Mouse (Mus musculus): ENCODE data around the gene Otop2. TPM values are rescaled to one million over a fixed set of nuclear protein-coding genes. Genes with fewer than 3 reads are reported as not detected.

Otop2 gene
- polyA plus RNA-seq, 1 experiment = not detected

DNA sequence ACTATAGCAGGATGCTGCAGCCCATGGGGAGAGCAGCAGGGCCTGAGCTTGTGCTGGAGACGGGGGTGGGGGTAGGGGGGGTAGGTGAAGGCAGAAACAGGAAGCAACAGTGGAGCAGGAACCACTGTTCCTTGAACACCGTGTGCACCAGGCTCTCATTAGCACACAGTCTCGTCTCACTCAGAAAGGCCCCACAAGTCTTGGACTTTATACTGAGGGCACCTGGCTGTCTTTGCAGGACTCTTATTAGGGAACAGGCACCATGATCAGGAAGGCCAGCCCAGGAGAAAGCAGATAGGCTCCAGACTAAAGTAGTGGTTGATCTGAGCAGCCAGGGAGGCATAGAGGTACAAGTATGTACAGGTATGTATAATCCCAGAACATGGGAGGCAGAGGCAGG is 30.4 kb downstream of the Otop2 start:
- no peak overlapping the region for H3K27ac ChIP-seq (ENCODE audit: insufficient read depth, low read length)

DNA sequence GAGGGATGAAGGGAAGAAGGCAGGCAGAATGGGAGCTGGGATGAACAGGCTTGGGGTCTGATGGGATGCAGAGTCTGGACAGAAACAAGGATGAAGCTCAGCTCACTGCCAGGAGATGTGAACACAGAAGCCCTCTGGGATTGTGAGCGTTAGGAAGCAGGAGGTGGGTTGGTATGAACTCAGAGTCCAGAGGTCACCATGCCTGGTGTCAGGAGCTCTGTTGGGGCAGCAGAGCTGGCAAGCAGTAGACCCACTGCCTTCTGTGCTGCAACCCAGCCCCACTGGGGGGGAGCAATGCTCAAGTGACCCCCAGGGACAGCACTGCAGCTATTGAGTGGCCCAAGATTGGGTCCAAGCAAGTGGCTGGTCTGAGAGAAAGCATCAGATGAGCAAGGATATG is 30.9 kb downstream of the Otop2 start:
- Histone ChIP-seq H3K4me3 (ENCODE audit: insufficient read depth, low read length) (no peak overlapping the region), H3K4me1 (ENCODE audit: control insufficient read depth, insufficient read depth, low read length) (no peaks in the 10 kb centered on the region), H3K27ac (ENCODE audit: insufficient read depth, low read length) (no peak overlapping the region)
- TF ChIP-seq CTCF (IDR thresholded peaks at IDR 0.05; ENCODE audit: borderline replicate concordance, insufficient read depth, low read length) (no peak), POLR2A (IDR thresholded peaks at IDR 0.05; ENCODE audit: low read depth, low read length) (no peak)

More for the DNA sequence above, 30.4 kb downstream of the Otop2 start:
- Histone ChIP-seq H3K4me3 (ENCODE audit: insufficient read depth, low read length) (no peak overlapping the region), H3K4me1 (ENCODE audit: control insufficient read depth, insufficient read depth, low read length) (no peaks in the 10 kb centered on the region)
- TF ChIP-seq CTCF (IDR thresholded peaks at IDR 0.05; ENCODE audit: borderline replicate concordance, insufficient read depth, low read length) = no peak
- TF ChIP-seq POLR2A (IDR thresholded peaks at IDR 0.05; ENCODE audit: low read depth, low read length) = no peak

DNA sequence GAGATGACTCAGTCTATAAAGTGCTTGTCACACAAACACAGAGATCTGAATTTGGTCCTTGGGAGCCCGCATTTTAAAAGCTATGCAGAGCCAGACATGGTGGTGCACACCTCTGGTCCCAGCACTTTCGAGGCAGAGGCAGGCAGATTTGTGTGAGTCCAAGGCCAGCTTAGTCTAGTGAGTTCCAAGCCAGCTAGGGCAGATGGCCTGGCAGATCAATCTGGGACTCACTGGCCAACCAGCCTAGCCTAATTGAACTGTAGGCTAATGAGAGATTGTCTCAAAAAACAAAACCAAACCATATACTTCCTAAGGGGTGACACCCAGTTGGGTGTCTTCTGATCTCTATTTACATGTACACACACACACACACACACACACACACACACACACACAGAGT is 34.3 kb downstream of the Otop2 start:
- H3K4me3 ChIP-seq (ENCODE audit: insufficient read depth, low read length) = no peak overlapping the region
- no peaks in the 10 kb centered on the region for H3K4me1 ChIP-seq (ENCODE audit: control insufficient read depth, insufficient read depth, low read length)
- no peak for TF ChIP-seq CTCF (IDR thresholded peaks at IDR 0.05; ENCODE audit: borderline replicate concordance, insufficient read depth, low read length)
- no peak for TF ChIP-seq POLR2A (IDR thresholded peaks at IDR 0.05; ENCODE audit: low read depth, low read length)
- H3K27ac ChIP-seq (ENCODE audit: insufficient read depth, low read length) = no peak overlapping the region

DNA sequence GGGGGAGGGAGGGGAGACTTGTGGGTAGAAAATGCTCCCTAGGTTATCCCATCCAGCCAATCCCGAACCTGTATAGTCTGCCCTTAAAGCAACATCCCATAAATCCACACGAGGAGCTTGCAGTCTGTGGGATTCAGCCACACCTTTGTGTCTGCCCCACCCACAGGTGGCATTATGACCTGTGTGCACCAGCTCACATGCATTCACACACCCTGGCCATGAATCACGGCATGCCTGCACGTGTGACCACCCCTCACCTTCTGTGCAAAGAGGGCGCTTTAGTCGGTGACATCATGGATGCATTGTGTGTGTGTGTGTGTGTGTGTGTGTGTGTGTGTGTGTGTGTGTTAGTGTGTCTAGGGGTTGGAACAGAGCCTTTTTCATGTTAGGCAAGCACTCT is 34.9 kb downstream of the Otop2 start:
- Histone ChIP-seq H3K4me3 (ENCODE audit: insufficient read depth, low read length) (no peak overlapping the region), H3K27ac (ENCODE audit: insufficient read depth, low read length) (no peak overlapping the region), H3K4me1 (ENCODE audit: control insufficient read depth, insufficient read depth, low read length) (no peaks in the 10 kb centered on the region)
- TF ChIP-seq CTCF (IDR thresholded peaks at IDR 0.05; ENCODE audit: borderline replicate concordance, insufficient read depth, low read length) = no peak
- no peak for TF ChIP-seq POLR2A (IDR thresholded peaks at IDR 0.05; ENCODE audit: low read depth, low read length)

DNA sequence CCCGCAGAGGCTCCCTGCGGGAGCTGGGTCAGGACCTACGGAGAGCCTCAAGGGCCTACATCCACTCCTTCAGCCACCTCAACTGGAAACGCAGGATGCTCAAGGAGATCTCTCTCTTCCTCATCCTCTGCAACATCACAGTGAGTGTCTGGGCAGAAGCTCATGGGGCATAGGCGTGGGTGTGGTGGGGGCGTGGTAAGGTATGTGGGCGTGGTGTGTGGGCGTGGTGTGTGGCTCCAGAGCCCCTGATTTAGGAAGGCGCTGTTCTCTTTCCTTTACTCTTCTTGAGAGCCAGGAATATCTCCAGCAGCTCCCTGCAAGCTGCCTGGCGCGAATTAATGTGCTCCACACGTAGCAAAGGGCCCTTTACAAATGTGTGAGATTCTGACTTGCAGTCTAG is 38.0 kb downstream of the Otop2 start:
- TF ChIP-seq POLR2A (IDR thresholded peaks at IDR 0.05; ENCODE audit: low read depth, low read length) (no peak), CTCF (IDR thresholded peaks at IDR 0.05; ENCODE audit: borderline replicate concordance, insufficient read depth, low read length) (no peak)
- H3K4me3 ChIP-seq (ENCODE audit: insufficient read depth, low read length) = no peak overlapping the region
- no peaks in the 10 kb centered on the region for H3K4me1 ChIP-seq (ENCODE audit: control insufficient read depth, insufficient read depth, low read length)
- H3K27ac ChIP-seq (ENCODE audit: insufficient read depth, low read length) = no peak overlapping the region

DNA sequence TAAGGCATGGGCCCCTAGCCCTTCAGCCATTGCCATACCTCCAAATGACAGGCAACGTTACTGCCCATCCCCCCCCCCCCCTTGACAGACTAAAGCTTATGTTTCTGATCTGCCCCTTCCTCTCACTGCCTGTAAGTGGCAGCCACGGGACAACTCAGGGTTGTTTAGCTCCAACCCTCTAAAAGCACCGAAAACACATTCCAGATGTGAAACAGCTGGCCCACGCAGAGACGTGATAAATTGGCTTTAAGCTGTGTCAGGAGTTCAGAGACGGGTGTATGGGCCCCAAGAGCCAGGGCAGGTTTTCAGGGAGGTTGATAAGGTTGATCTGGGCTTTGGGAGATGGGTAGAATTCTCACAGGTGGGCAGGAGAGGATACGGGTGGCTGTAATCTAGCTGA is 38.6 kb downstream of the Otop2 start:
- H3K27ac ChIP-seq (ENCODE audit: insufficient read depth, low read length) = no peak overlapping the region
- TF ChIP-seq CTCF (IDR thresholded peaks at IDR 0.05; ENCODE audit: borderline replicate concordance, insufficient read depth, low read length) = no peak
- H3K4me3 ChIP-seq (ENCODE audit: insufficient read depth, low read length) = no peak overlapping the region
- no peaks in the 10 kb centered on the region for H3K4me1 ChIP-seq (ENCODE audit: control insufficient read depth, insufficient read depth, low read length)

DNA sequence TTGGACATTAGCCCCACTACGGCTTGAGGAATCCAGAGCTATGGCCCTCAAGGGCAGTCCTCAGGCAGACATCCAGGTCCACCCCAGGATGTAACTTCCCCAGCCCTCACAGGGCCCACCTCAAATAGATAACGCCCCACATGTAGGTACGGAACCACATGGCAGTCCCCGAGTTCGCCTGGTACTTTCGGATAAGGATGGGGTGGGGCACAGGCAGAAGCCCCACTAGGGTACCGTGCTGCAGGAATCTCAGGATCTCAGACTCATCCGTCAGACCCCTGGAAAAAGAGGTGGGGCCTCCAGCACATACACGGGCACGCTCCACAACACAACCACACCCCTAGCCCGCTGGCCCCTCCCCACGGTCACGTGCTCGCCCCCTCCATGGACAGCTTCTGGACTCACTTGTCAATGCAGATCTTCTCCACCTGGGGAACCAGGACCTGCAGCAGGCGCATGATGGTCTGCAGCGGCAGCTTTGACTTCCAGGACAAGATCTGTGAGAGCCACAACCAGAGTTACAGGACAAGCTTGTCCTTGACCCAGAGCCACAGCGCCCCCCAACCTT is 41.8 kb downstream of the Otop2 start:
- no peak overlapping the region for H3K4me3 ChIP-seq (ENCODE audit: insufficient read depth, low read length)
- no peak for TF ChIP-seq POLR2A (IDR thresholded peaks at IDR 0.05; ENCODE audit: low read depth, low read length)
- no peak for TF ChIP-seq CTCF (IDR thresholded peaks at IDR 0.05; ENCODE audit: borderline replicate concordance, insufficient read depth, low read length)
- no peaks in the 10 kb centered on the region for H3K4me1 ChIP-seq (ENCODE audit: control insufficient read depth, insufficient read depth, low read length)
- no peak overlapping the region for H3K27ac ChIP-seq (ENCODE audit: insufficient read depth, low read length)

DNA sequence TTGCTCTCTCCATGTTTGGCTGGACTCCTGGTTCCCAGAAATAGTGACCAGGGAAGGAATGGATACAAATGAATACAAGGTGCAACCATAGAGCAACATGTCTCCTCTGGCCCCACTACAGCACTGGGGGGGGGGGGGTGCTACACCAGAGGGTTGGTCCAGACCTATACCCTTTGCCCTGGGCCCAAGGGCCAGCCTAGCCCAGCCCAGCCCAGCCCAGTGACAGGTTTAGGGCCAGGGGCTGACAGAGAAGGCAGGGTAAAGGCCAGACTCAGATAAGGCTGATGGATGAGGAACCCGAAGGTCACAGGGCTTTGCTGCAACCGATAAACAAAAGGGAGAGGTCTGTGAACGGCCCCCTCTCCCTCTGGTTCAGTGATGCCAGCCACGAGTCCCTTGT is 43.0 kb downstream of the Otop2 start:
- TF ChIP-seq POLR2A (IDR thresholded peaks at IDR 0.05; ENCODE audit: low read depth, low read length) = no peak
- TF ChIP-seq CTCF (IDR thresholded peaks at IDR 0.05; ENCODE audit: borderline replicate concordance, insufficient read depth, low read length) = no peak
- Histone ChIP-seq H3K4me3 (ENCODE audit: insufficient read depth, low read length) (no peak overlapping the region), H3K4me1 (ENCODE audit: control insufficient read depth, insufficient read depth, low read length) (no peaks in the 10 kb centered on the region), H3K27ac (ENCODE audit: insufficient read depth, low read length) (no peak overlapping the region)

DNA sequence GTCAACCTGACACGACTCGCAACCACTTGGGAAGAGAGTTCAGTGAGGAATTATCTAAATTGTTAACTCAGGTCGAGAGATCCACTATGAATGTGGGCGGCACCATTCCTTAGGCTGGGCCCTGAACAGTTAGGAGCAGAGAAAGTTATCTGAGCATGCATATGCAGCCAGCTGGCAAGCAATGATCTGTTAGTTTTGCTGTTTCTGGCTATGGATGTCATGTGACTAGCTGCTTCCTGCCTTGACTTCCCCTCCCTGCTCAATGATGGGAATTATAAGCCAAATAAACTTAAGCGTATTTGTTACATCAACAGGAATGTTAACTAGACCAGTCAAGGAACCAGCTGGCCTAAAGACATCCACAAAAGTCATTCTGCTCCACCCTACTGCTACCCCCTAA is 46.4 kb downstream of the Otop2 start:
- no peak for TF ChIP-seq CTCF (IDR thresholded peaks at IDR 0.05; ENCODE audit: borderline replicate concordance, insufficient read depth, low read length)
- TF ChIP-seq POLR2A (IDR thresholded peaks at IDR 0.05; ENCODE audit: low read depth, low read length) = no peak
- H3K4me3 ChIP-seq (ENCODE audit: insufficient read depth, low read length) = no peak overlapping the region
- no peaks in the 10 kb centered on the region for H3K4me1 ChIP-seq (ENCODE audit: control insufficient read depth, insufficient read depth, low read length)
- no peak overlapping the region for H3K27ac ChIP-seq (ENCODE audit: insufficient read depth, low read length)

DNA sequence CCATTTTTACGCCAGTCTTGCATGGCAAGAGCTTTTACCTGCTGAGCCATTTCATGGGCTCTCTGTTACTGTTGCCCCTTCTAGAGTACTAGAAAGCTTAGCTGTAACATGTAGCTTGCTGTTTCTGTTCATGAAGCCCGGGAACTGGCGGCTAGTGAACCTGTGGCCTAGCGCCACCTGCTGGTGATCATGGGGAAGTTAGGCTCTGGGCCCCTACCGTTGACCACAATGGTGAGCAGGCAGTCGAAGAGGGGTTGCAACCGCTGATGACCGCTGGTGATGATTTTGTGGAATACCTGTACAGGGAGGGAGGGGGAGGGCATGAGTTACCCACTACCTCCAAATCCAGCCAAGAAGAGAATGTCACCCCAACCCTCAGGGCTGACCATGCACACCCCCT is 47.2 kb downstream of the Otop2 start:
- Histone ChIP-seq H3K27ac (ENCODE audit: insufficient read depth, low read length) (no peak overlapping the region), H3K4me1 (ENCODE audit: control insufficient read depth, insufficient read depth, low read length) (no peaks in the 10 kb centered on the region), H3K4me3 (ENCODE audit: insufficient read depth, low read length) (no peak overlapping the region)
- no peak for TF ChIP-seq POLR2A (IDR thresholded peaks at IDR 0.05; ENCODE audit: low read depth, low read length)
- TF ChIP-seq CTCF (IDR thresholded peaks at IDR 0.05; ENCODE audit: borderline replicate concordance, insufficient read depth, low read length) = peak; percentile 91

DNA sequence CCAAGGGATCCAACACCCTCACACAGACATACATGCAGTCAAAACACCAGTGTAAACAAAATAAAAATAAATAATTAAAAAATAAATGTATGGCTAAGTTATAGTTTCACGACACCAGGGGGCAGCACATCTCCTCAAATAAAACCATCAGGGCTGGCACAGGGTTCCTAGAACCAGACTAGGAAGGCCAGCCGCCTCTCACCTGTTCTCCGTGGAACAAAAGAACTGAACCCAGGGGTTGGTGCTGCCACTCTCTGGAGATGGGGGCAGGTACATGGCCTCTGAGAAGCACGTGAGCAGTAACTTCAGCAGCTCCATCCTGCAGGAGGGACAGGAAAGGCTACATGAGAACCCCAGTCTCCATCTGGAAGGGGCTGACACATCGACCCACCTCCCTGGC is 51.5 kb downstream of the Otop2 start:
- no peaks in the 10 kb centered on the region for H3K4me1 ChIP-seq (ENCODE audit: control insufficient read depth, insufficient read depth, low read length)
- TF ChIP-seq CTCF (IDR thresholded peaks at IDR 0.05; ENCODE audit: borderline replicate concordance, insufficient read depth, low read length) = no peak
- no peak for TF ChIP-seq POLR2A (IDR thresholded peaks at IDR 0.05; ENCODE audit: low read depth, low read length)
- H3K27ac ChIP-seq (ENCODE audit: insufficient read depth, low read length) = no peak overlapping the region
- no peak overlapping the region for H3K4me3 ChIP-seq (ENCODE audit: insufficient read depth, low read length)
